Mouse (Mus musculus) heart, postnatal 0 days (tissue): ENCODE measurements around the gene Scp2d1.
"Not testable (repeated sequence)": the region's sequence is repeated elsewhere in the genome, so short reads cannot be mapped to it uniquely, and the experiment has no call there.

Source experiments
- CTCF ChIP-seq: IDR thresholded peaks from 2 replicates; pipeline ENCODE4 v1.5.1; 2016; ENCODE audit warnings: antibody characterized with exemption, control low read depth, low read depth
- EP300 ChIP-seq: IDR thresholded peaks from 2 replicates; pipeline ENCODE4 v1.6.1; 2016; ENCODE audit warnings: antibody characterized with exemption, low read depth

DNA sequence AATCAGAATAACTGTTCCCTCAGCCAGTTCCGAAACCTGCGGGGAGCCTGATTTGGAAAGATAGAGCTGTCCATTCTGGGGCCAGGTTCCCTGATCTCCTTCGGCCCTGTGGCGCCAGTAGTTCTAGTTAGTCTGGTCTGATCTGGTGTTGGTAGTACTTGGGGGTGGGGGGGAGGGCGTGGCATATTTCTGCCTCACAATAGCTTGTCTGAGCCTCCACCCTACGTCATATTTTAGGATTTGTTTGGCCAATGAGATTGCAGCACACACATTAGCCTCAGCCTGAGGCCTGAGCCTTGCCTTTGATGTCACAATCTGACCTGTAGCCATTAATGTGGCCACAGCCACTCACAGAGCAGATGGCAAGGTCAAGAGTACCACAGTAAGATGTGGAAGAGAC, at the start of gene Scp2d1:
- TF ChIP-seq CTCF, EP300: not testable (repeated sequence)
